Mouse (Mus musculus) layer of hippocampus, postnatal 36 days (tissue): ENCODE data around the gene Ccdc92. TPM values are rescaled to one million over a fixed set of nuclear protein-coding genes. Genes with fewer than 3 reads are reported as not detected.

Experiments
- DNase-seq, 2 experiments: peaks; one replicate each; pipeline ENCODE4 v3.0.0; 2022
- total RNA-seq, 2 experiments: library from RNA; stranded (reverse); gene quantifications; 2 replicates each; pipeline ENCODE4 v1.2.3; 2021

Gene Ccdc92
- total RNA-seq, 2 experiments from 2014 or later, result 79.0 to 79.2 TPM

DNA sequence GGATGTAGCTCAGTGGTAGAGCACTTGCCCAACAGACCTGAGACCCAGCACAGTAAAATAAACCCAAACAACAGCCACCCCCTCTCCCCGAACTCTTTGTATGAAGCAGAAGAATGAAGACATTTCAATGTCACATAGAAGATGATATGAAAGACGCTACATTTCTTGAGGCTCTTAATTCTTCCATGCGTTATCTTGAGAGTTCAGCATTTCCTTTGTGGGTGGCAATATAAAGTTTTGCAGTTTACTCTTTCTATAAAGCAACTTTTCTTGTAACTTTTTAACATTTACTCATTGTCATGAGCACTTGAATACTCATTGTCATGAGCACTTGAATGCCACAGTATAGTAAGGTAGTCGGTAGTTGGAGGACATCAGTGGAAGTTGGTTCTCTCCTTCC, 8.0 kb downstream of the Ccdc92 start:
- no peak for DNase-seq

DNA sequence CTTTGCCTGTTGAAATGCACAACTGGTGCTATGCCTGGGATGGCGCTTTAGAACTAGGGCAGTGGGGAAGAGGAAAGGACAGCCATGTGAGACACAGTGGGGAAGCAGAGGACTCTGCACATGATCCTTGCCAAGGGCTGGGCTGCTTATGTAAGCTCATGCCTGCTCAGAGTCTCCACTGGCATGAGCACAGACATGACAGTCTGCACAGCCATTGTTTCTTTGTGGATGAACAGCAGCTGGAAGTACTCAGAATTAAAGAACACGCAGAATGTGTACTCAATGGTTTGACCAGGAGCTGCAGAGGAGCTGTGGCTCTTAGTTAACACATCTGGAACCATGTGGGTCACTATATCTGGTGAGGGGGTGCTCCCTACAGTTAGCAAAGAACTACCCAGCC, 9.1 kb downstream of the Ccdc92 start:
- no peak for DNase-seq

GRCm38 (mm10) chr5:124852294-124852693, 9.9 kb downstream of the Ccdc92 start:
- DNase-seq, result no peak

DNA sequence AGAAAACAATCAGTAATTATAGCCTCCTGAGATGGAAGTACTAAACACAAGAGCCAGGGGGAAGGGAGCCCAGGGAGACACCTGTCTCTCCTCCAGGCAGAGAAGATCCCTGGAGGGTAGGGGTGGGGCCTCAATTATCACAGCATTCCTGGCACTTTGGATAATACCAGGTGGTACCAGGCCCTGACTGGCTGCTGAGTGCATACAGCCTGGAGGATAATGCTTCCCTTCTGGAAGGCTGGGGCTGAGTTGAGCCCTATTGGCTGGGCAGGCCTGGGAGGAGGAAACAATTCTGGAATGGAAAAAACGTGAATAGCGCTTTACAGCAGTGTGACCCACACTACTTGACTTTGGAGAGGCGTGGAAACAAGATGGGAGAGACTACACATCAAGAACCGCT, 10.7 kb downstream of the Ccdc92 start:
- no peak for DNase-seq

DNA sequence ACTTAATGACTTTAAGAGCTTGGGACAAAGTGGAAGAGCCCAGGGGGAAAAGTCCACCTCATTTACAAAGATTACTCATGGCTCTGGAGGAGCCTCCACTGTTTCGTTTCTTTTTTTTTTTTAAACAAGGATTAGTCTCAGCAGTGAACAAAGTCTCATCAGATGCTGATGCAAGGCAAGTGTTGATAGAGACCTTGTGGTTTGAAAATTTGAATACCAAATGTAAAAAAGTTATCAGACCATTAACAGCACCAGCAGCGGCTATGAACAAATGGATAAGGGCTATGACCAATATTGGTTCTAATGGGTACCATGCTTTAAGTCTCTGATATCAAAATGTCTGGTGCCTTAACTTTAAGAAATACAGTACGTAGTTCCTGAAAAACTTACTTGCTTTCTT, 13.2 kb downstream of the Ccdc92 start:
- DNase-seq, result no peak

- DNase-seq, result no peak
Observed at GRCm38 (mm10) chr5:124847014-124847413, 15.2 kb downstream of the Ccdc92 start.

DNA sequence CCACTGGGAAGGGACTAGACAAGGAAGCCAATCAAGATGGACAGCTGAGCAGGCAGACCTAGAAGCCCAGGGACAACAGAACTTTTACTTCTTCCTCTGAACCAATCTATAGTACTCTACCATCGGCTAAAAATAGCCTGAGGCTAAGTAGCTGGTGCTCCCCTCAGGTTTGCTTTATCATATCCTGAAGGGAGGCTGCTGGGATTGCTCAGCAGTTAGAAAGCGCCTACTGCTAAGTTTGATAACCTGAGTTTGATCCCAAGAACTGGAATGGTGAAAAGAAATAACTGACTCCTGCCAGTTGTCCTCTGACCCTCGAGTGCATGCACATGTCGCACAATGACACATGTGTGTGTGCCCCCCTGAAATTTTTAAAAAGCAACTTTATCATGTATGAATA, 17.3 kb downstream of the Ccdc92 start:
- no peak for DNase-seq

- DNase-seq, result no peak
Observed at GRCm38 (mm10) chr5:124843386-124843785, 18.8 kb downstream of the Ccdc92 start.

- DNase-seq, result peak in 1 of 2 experiments; percentile 25
Observed at GRCm38 (mm10) chr5:124840669-124841068, 21.6 kb downstream of the Ccdc92 start.

DNA sequence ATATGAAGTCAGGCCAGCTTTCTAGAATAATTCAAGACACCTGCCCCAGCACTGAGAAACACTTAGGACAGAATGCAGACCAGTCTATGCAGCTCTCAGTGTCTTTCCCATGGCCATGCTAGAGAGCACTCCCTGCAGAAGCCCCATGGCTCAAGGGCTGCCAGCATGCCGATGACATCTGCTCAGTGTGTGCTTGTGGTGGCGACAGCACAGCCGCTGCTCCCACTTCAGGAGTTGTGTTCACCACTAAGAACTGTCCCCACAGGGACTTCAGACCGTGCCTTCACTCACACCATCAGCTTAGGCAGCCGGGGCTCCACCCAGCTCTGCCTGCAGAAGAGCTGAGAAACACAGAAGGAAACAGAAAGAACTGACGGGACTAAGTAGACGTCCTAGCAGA, 22.0 kb downstream of the Ccdc92 start:
- no peak for DNase-seq

- peak in 1 of 2 experiments; percentile 37 for DNase-seq
Observed at GRCm38 (mm10) chr5:124836621-124837020, 25.6 kb downstream of the Ccdc92 start.

DNA sequence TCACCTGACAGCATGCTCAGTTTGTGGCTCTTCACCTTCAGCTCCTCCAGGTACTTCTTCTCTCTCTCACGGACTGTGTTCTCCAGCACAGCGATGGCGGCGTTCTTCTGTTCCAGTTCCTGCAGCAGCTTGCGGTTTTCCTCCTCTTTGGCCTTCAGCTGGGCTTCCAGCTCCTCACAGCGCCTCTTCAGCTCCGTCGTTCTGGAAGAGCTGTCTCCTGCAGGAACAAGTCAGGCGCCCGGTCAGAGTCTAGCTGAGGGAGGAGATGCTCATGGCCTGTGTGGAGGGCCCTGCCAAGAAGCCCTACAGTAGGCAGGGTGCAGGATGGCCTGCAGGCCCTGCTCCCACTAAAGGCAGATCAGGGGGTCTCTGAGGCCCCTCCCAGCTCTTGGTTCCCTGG, 26.1 kb downstream of the Ccdc92 start:
- DNase-seq, result no peak

DNA sequence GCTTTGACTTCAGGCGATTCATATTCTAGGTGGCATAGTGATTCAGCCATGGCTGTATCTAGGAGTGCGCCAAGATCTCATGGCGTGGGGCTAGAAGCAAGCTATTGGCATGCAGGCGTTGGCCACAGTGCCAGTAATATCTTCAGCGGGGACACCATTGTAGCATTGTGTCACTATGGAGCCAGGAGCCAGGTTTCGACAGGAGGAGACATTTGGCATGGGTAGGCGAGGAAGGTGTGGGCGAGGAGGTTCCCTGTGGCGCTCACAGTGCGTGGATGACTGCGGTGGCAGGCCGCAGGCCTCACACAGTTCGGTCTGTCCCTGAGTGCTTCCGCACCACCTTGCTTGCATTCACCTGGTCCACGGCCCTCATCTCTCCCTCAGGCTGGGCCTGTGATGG, 27.0 kb downstream of the Ccdc92 start:
- peak in 1 of 2 experiments; percentile 12 for DNase-seq

DNA sequence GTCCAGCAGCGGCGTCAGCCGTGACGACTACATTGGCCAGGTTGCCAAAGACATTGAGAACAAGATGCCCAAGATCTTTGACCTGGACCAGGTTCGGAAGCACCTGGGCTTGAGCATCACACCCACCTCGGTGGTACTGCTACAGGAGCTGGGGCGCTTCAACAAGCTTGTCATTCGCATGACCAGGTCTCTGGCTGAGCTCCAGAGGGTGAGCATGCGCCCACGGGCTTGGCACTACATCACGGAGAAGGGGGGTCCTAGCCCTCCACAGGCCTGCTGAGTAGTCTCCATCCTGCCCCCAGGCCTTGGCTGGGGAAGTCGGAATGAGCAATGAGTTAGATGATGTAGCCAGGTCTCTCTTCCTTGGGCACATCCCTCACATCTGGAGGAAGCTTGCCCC, 31.9 kb downstream of the Ccdc92 start:
- DNase-seq, result no peak

DNA sequence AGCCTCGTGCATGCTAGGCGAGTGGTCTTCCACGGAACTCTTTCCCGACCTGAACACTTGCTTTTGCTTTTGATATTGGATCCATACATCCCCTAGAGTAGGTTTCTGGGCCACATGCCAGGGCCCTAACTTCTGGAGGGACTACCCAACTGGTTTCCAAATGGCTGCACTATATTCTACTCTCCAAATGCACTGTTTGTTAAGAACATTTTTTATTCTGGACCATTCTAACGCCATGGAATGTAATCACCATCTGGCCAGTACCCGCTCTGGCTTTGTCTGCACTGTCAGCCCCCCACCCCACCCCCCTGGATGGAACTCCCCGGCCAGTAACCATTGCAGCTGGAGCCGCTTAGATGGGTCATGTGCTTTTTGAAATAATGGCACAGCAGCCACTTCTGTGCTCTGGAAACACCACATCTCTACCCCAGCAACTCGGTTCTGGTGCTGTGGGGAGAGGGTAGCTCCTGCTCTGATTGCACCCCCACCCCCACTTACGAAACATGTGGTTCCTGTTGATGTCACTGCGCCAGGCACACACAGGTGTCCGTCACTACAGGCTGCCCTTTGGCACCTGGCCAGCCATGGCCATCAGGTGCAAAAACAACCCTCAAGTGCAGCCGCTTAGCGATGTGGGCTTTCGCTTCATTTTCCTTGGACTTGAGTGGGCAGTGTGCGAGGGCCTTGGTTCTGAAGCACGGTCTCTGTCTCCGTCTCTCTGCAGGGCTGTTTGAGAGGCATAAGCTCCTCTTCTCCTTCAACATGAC, 39.9 kb downstream of the Ccdc92 start:
- DNase-seq, result no peak

GRCm38 (mm10) chr5:124817050-124817449, 45.2 kb downstream of the Ccdc92 start:
- no peak for DNase-seq

DNA sequence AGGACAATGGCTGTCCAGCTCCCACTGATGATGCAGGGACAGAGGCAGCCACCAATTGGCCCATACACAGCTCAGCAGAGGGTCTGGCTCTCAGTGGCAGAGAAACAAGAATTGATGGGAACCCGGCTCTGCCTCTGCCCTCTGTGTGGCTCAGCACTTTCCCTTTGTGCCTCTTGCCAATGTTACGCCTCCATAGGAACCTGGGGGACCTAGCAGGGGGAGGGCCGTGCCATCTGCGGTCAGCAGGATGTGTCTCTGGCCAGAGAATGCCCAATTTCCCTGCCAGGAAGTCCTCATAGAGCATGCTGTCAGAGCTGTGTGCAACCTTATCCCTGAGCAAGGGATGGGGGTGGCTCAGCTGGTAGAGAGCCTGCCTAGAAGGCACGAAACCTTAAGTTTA, 47.4 kb downstream of the Ccdc92 start:
- DNase-seq, result no peak

- no peak for DNase-seq
Observed at GRCm38 (mm10) chr5:124812466-124812865, 49.8 kb downstream of the Ccdc92 start.

GRCm38 (mm10) chr5:124809708-124810366, 52.4 kb downstream of the Ccdc92 start:
- peak; percentile 21 to 48 for DNase-seq

DNA sequence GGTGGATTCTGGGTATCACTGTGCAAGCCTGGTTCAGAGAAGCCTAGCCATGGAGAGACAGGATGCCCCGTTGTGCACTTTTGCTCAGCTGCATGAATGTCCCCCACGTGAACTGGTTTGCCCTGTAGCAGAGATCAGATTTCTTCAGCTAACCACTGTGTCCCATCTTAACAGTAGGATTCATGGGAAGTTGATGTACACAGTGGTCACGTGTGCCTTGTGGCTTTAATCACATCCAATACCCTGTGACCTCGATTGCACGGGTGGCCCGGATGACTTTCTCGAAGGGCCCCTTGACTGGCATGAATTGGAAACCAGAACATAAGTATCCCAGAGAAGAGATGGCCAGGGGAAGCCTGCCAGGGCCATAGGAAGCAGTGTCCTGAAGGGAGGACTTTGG, 70.1 kb downstream of the Ccdc92 start:
- no peak for DNase-seq

GRCm38 (mm10) chr5:124785650-124786049, 76.6 kb downstream of the Ccdc92 start:
- DNase-seq, result no peak
